Mouse (Mus musculus) hindbrain, embryonic 10.5 days (tissue): ENCODE measurements around the gene Bphl. TPM values are rescaled to one million over a fixed set of nuclear protein-coding genes. Genes with fewer than 3 reads are reported as not detected.

Experiments used
- DNase-seq: peaks from one replicate; pipeline ENCODE4 v3.0.0-alpha.2; 2017; ENCODE audit warnings: low spot score
- H3K27ac ChIP-seq: fragments of 300-500 bp; sonication (generic); 2 replicates; pipeline ENCODE4 v1.5.1; 2016; ENCODE audit warnings: mild to moderate bottlenecking, moderate library complexity
- H3K27me3 ChIP-seq: fragments of 300-500 bp; sonication (generic); 2 replicates; pipeline ENCODE4 v1.6.1; 2016; ENCODE audit warnings: mild to moderate bottlenecking; ENCODE audit not compliant: poor library complexity, insufficient read depth, severe bottlenecking
- H3K36me3 ChIP-seq: fragments of 300-500 bp; sonication (generic); 2 replicates; pipeline ENCODE4 v1.6.1; 2016; ENCODE audit warnings: mild to moderate bottlenecking, moderate library complexity
- H3K4me1 ChIP-seq: fragments of 300-500 bp; sonication (generic); replicated peaks from 2 replicates; pipeline ENCODE4 v1.6.1; 2016; ENCODE audit warnings: mild to moderate bottlenecking
- H3K4me3 ChIP-seq: fragments of 300-500 bp; sonication (generic); 2 replicates; pipeline ENCODE4 v1.5.1; 2016; ENCODE audit warnings: mild to moderate bottlenecking, moderate library complexity
- H3K9me3 ChIP-seq: fragments of 300-500 bp; sonication (generic); 2 replicates; pipeline ENCODE4 v1.6.1; 2016; ENCODE audit warnings: mild to moderate bottlenecking, moderate library complexity
- whole genome bisulfite sequencing: fragments of 180-500 bp; shearing (Covaris S2); methylation state at CpG from one replicate; pipeline ENCODE4 v1.1.7; 2016; 5-methylcytosine and 5-hydroxymethylcytosine counted together
- polyA plus RNA-seq: library from polyadenylated mRNA; unstranded; fragments of >200 nt; fragmentation: Nextera tagmentation; extraction: Ambion mirVana; gene quantifications from 2 replicates; pipeline ENCODE4 v1.2.1, GENCODE M21; 2016

The Bphl gene
- polyA plus RNA-seq, 1 experiment from 2014 or later, result 33.1 TPM

DNA sequence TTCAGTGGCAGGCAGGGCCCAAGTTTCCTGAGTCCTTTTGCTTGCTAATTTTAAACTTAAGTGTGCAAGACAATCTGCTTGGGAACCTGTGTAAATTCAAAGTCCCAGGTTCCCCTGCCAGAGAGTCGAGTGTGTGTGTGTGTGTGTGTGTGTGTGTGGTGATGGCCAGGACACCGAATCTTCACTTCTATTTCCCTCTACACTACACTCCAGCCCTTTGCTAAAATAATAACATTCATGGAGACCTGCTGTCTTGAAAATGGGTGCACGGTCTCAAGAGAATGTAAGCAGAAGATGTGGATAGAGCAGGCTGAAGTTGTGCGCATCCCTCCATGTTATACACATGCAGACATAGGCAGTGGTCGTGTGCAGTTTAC, 647 bp downstream of the Bphl start:
- no peaks in the 10 kb centered on the region for H3K27me3 ChIP-seq

GRCm38 (mm10) chr13:34038901-34039341, 1.5 kb downstream of the Bphl start:
- Histone ChIP-seq H3K36me3 (peaks cover 7% of the 10 kb centered on the region), H3K4me3 (peak overlapping the region; percentile 77), H3K4me1 (peaks cover 28% of the 10 kb centered on the region), H3K27me3 (no peaks in the 10 kb centered on the region), H3K27ac (no peak overlapping the region), H3K9me3 (peaks cover 5% of the 10 kb centered on the region; the same call in 1 of the 2 replicates)
- DNase-seq, result no peak
- 39% methylated on average over 8 of the region's 8 CpGs for WGBS

More for the DNA sequence above, 647 bp downstream of the Bphl start:
- Histone ChIP-seq H3K4me3 (peak overlapping the region; percentile 77), H3K4me1 (peaks cover 28% of the 10 kb centered on the region), H3K27ac (peak overlapping the region; percentile 97), H3K9me3 (peaks cover 5% of the 10 kb centered on the region; the same call in 1 of the 2 replicates), H3K36me3 (peaks cover 14% of the 10 kb centered on the region)
- 54% methylated on average over 5 of the region's 5 CpGs for WGBS
- no peak for DNase-seq

GRCm38 (mm10) chr13:34040091-34040490, 2.7 kb downstream of the Bphl start:
- Histone ChIP-seq H3K4me3 (no peak overlapping the region), H3K4me1 (peaks cover 28% of the 10 kb centered on the region), H3K27me3 (no peaks in the 10 kb centered on the region), H3K36me3 (0 out of 2 replicates have a peak, but pooled peaks cover 5% of the 10 kb centered on the region), H3K9me3 (peaks cover 5% of the 10 kb centered on the region; the same call in 1 of the 2 replicates), H3K27ac (no peak overlapping the region)
- no peak for DNase-seq
- WGBS, result 83% methylated on average over 3 of the region's 3 CpGs

DNA sequence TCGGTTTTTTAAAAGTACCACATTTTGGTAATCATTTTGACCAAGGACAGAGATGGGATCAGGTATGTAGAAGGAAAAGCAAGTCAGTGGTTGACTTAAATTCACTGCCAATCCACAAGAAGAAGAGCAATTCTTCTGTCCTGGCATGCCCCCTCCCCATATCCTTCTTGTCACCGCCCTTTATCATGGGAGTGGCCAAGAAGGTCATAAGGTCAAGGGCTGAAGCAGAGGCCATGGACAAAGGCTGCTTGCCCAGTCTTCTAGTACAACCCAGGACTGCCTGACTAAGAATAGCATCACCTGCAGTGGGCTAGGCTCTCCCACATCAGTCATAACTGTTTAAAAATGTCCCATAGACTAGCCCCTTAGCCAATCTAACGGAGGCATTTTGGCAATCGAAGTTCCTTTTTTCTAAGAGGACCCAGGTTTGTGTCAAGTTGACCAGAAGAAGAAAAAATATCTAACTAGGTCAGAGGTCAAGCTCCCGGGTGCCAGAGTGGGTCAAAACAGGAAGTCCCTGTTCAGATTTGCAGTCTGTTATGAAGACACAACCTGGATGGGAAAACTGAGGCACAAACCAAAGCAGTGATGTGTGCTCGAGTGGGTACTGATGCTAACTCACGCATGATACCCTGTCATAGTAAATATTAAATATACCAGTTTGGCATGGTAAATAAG, 6.5 kb downstream of the Bphl start:
- WGBS, result 79% methylated on average over 7 of the region's 7 CpGs
- Histone ChIP-seq H3K27me3 (no peaks in the 10 kb centered on the region), H3K36me3 (peaks cover 18% of the 10 kb centered on the region), H3K9me3 (peaks cover 5% of the 10 kb centered on the region; the same call in 1 of the 2 replicates), H3K4me3 (no peak overlapping the region), H3K27ac (no peak overlapping the region), H3K4me1 (peaks cover 6% of the 10 kb centered on the region)
- no peak for DNase-seq

DNA sequence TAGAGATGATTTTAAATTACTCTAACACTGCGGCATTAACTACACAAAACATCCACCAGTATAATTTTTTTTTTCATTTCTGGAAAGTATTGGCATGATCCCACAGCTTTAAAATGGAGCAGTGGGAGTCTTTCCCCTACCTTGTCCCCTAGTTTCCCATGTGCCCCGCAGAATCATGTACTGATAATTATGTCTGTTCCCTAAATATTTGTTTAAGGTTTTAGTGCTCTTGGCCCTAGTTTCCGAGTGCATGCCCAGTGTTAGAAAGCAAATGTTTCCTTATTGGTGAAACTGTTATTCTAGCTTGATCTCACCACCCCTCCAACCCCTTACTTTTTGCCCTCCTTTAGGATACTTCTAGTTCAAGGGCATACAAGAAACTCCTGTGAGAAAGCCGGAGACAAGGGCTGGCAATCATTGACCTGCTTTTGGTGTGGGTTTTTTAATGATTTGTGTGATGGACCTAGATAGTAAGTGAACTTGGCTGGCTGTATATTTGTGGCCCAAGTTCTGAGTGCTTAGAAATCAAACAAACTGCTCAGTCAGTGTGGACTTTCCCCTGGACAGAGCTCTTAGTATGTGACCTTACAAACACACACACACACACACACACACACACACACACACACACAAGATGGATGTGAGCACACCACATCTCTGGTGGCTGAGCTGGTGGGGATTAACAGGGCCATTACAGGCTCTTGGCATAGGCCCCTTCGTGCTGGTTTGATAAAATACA, 8.3 kb downstream of the Bphl start:
- WGBS, result 70% methylated on average over 5 of the region's 5 CpGs

GRCm38 (mm10) chr13:34046421-34047012, 9.1 kb downstream of the Bphl start:
- peaks cover 4% of the 10 kb centered on the region; the same call in 1 of the 2 replicates for H3K4me1 ChIP-seq
- 46% methylated on average over 11 of the region's 11 CpGs for WGBS
- peaks cover 30% of the 10 kb centered on the region for H3K36me3 ChIP-seq
- H3K9me3 ChIP-seq, result no peaks in the 10 kb centered on the region
- peak; percentile 68 for DNase-seq
- no peaks in the 10 kb centered on the region for H3K27me3 ChIP-seq
- no peak overlapping the region for H3K4me3 ChIP-seq
- H3K27ac ChIP-seq, result peak overlapping the region; percentile 31; the same call in 1 of the 2 replicates

More for the DNA sequence above, 8.3 kb downstream of the Bphl start:
- no peak overlapping the region for H3K27ac ChIP-seq
- no peaks in the 10 kb centered on the region for H3K9me3 ChIP-seq
- DNase-seq, result no peak
- H3K4me1 ChIP-seq, result peaks cover 4% of the 10 kb centered on the region; the same call in 1 of the 2 replicates
- H3K4me3 ChIP-seq, result no peak overlapping the region
- peaks cover 23% of the 10 kb centered on the region for H3K36me3 ChIP-seq
- H3K27me3 ChIP-seq, result no peaks in the 10 kb centered on the region

- no peaks in the 10 kb centered on the region; the same call in 1 of the 2 replicates for H3K4me1 ChIP-seq
- no peaks in the 10 kb centered on the region for H3K9me3 ChIP-seq
- WGBS, result 89% methylated on average over 3 of the region's 3 CpGs
- H3K4me3 ChIP-seq, result no peak overlapping the region
- H3K36me3 ChIP-seq, result peaks cover 32% of the 10 kb centered on the region
- no peak overlapping the region for H3K27ac ChIP-seq
- no peak for DNase-seq
- no peaks in the 10 kb centered on the region for H3K27me3 ChIP-seq
Measured at GRCm38 (mm10) chr13:34047526-34047925, 10.1 kb downstream of the Bphl start.

GRCm38 (mm10) chr13:34050479-34050878, 13.1 kb downstream of the Bphl start:
- no peak for DNase-seq
- H3K4me3 ChIP-seq, result no peak overlapping the region
- WGBS, result 95% methylated on average over 8 of the region's 8 CpGs
- no peaks in the 10 kb centered on the region for H3K9me3 ChIP-seq
- H3K27ac ChIP-seq, result no peak overlapping the region
- H3K27me3 ChIP-seq, result no peaks in the 10 kb centered on the region
- H3K36me3 ChIP-seq, result peaks cover 52% of the 10 kb centered on the region
- H3K4me1 ChIP-seq, result peaks cover 5% of the 10 kb centered on the region; the same call in 1 of the 2 replicates

- DNase-seq, result no peak
- no peaks in the 10 kb centered on the region for H3K27me3 ChIP-seq
- no peaks in the 10 kb centered on the region for H3K9me3 ChIP-seq
- H3K27ac ChIP-seq, result no peak overlapping the region
- peaks cover 5% of the 10 kb centered on the region; the same call in 1 of the 2 replicates for H3K4me1 ChIP-seq
- H3K36me3 ChIP-seq, result peaks cover 63% of the 10 kb centered on the region
- WGBS, result 99% methylated on average over 3 of the region's 3 CpGs
- no peak overlapping the region for H3K4me3 ChIP-seq
Measured at GRCm38 (mm10) chr13:34051692-34052091, 14.3 kb downstream of the Bphl start.

DNA sequence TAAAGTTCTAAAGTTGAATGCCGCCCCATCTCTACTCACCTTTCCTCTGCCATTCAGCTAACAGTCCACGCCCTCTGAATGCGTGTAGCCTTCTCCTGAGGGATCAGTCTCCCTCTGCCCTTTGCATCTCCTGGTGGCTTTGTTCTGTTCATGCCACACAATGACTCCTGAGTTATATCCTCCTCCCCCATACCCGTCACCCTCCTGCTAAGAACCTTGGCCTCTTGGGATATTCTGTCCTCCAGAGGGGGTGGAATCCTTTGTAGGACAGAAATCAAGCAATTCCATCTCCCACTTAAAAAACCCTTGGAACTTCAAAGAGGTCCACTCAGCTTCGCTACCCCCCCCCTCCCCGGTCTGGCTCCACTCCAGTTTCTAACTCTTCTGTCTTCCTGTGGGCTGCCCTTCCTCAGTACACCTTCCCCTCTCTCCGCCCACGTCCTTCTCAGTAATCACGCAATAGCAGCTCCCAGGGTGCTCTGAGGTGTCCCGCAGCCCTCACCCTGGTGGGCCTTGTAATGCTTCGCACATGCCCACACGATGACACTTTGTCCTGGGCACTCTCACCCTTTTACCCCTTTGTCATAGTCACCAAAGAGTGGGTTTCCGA, 16.4 kb downstream of the Bphl start:
- 82% methylated on average over 13 of the region's 13 CpGs for WGBS
- Histone ChIP-seq H3K9me3 (no peaks in the 10 kb centered on the region), H3K36me3 (peaks cover 53% of the 10 kb centered on the region), H3K4me3 (no peak overlapping the region), H3K27me3 (no peaks in the 10 kb centered on the region), H3K4me1 (peaks cover 7% of the 10 kb centered on the region; the same call in 1 of the 2 replicates), H3K27ac (no peak overlapping the region)
- DNase-seq, result no peak

GRCm38 (mm10) chr13:34054391-34054790, 17.0 kb downstream of the Bphl start:
- DNase-seq, result no peak
- 60% methylated on average over 4 of the region's 4 CpGs for WGBS
- peaks cover 7% of the 10 kb centered on the region; the same call in 1 of the 2 replicates for H3K4me1 ChIP-seq
- H3K36me3 ChIP-seq, result peaks cover 56% of the 10 kb centered on the region
- 0 out of 2 replicates have a peak overlapping the region, but pooled peaks have one; percentile 29 for H3K27ac ChIP-seq
- H3K27me3 ChIP-seq, result no peaks in the 10 kb centered on the region
- H3K4me3 ChIP-seq, result no peak overlapping the region
- no peaks in the 10 kb centered on the region for H3K9me3 ChIP-seq

DNA sequence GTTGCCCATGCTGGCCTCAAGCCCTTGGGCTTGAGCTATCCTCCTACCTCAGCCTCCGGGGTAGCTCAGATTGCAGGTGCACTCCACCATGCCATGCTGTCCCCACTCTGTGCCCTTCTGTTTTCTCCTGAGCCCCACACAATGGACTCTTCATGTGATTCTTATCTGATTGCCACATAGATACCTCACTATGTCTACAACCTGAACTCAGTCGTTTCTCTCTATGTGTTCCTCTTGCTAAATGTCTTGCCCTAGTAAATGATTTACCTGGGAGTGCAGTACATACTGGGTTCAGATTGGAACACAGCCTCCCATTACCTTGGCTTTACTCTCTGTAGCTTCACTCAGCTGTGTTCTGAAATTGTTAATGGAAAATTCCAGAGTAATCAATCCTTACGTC, 17.6 kb downstream of the Bphl start:
- no peak for DNase-seq
- no peaks in the 10 kb centered on the region for H3K27me3 ChIP-seq
- H3K4me1 ChIP-seq, result peaks cover 7% of the 10 kb centered on the region; the same call in 1 of the 2 replicates
- H3K4me3 ChIP-seq, result no peak overlapping the region
- no peaks in the 10 kb centered on the region for H3K9me3 ChIP-seq
- peaks cover 55% of the 10 kb centered on the region for H3K36me3 ChIP-seq
- H3K27ac ChIP-seq, result no peak overlapping the region
- WGBS, result 89% methylated on average over 3 of the region's 3 CpGs
